Mouse (Mus musculus) hindbrain, embryonic 16.5 days (tissue): Measurements from ENCODE around the gene Trak1. TPM values are rescaled to one million over a fixed set of nuclear protein-coding genes. Genes with fewer than 3 reads are reported as not detected.
A peak's percentile ranks its signal among the peaks of the same experiment; 100 is the strongest.

Experiments used
- ATAC-seq: fragments of 200-750 bp; cut with Nextera tagmentation; 2 replicates; pipeline ENCODE4 v1.8.0; 2017; ENCODE audit warnings: moderate TSS enrichment, moderate library complexity
- H3K27ac ChIP-seq: fragments of 300-500 bp; sonication (generic); 2 replicates; pipeline ENCODE4 v1.5.1; 2014; ENCODE audit warnings: low read depth, mild to moderate bottlenecking, control low read depth, low read length, moderate library complexity
- H3K27me3 ChIP-seq: fragments of 300-500 bp; sonication (generic); replicated peaks from 2 replicates; pipeline ENCODE4 v1.6.1; 2014; ENCODE audit warnings: low read length; ENCODE audit not compliant: control insufficient read depth, insufficient read depth
- H3K36me3 ChIP-seq: fragments of 300-500 bp; sonication (generic); 2 replicates; pipeline ENCODE4 v1.6.1; 2014; ENCODE audit warnings: mild to moderate bottlenecking, low read length, moderate library complexity, mixed read lengths; ENCODE audit not compliant: control insufficient read depth, insufficient read depth
- H3K4me1 ChIP-seq: fragments of 300-500 bp; sonication (generic); 2 replicates; pipeline ENCODE4 v1.6.1; 2014; ENCODE audit warnings: low read depth, low read length; ENCODE audit not compliant: control insufficient read depth, insufficient read depth
- H3K4me2 ChIP-seq: fragments of 300-500 bp; sonication (generic); 2 replicates; pipeline ENCODE4 v1.6.1; 2014; ENCODE audit warnings: mild to moderate bottlenecking, low read length, control low read depth, moderate library complexity
- H3K4me3 ChIP-seq: fragments of 300-500 bp; sonication (generic); 2 replicates; pipeline ENCODE4 v1.5.1; 2014; ENCODE audit warnings: mild to moderate bottlenecking, low read length, control low read depth, moderate library complexity
- H3K9ac ChIP-seq: fragments of 300-500 bp; sonication (generic); 2 replicates; pipeline ENCODE4 v1.6.1; 2014; ENCODE audit warnings: low read depth, mild to moderate bottlenecking, control low read depth, low read length, moderate library complexity
- H3K9me3 ChIP-seq: fragments of 300-500 bp; sonication (generic); 2 replicates; pipeline ENCODE4 v1.6.1; 2014; ENCODE audit warnings: mild to moderate bottlenecking, low read length, moderate library complexity; ENCODE audit not compliant: control insufficient read depth
- WGBS: fragments of 180-500 bp; shearing (Covaris S2); extraction: QIAGEN DNeasy Blood & Tissue Kit; methylation state at CpG from one replicate; pipeline ENCODE4 v1.1.7; 2014; 5-methylcytosine and 5-hydroxymethylcytosine counted together
- polyA plus RNA-seq: library from polyadenylated mRNA; unstranded; fragments of >200 nt; fragmentation: Nextera tagmentation; extraction: Ambion mirVana; gene quantifications from 2 replicates; pipeline ENCODE4 v1.2.1, GENCODE M21; 2015

Gene Trak1
- polyA plus RNA-seq, 1 experiment from 2014 or later, result 57.8 TPM

- H3K27ac ChIP-seq, result no peak overlapping the region
- H3K4me3 ChIP-seq, result no peak overlapping the region
- no peaks in the 10 kb centered on the region for H3K9me3 ChIP-seq
- H3K4me1 ChIP-seq, result peaks cover 28% of the 10 kb centered on the region
- H3K9ac ChIP-seq, result 0 out of 2 replicates have a peak overlapping the region, but pooled peaks have one; percentile 2
- H3K36me3 ChIP-seq, result no peaks in the 10 kb centered on the region
- WGBS, result 80% methylated on average over 5 of the region's 5 CpGs
- no peak; the same call in 1 of the 2 replicates for ATAC-seq
- H3K27me3 ChIP-seq, result no peaks in the 10 kb centered on the region
- H3K4me2 ChIP-seq, result no peak overlapping the region
Observed at GRCm38 (mm10) chr9:121374864-121375255, 77.6 kb downstream of the Trak1 start.

- no peaks in the 10 kb centered on the region for H3K27me3 ChIP-seq
- H3K4me2 ChIP-seq, result no peak overlapping the region
- no peak for ATAC-seq
- H3K4me1 ChIP-seq, result peaks cover 25% of the 10 kb centered on the region
- H3K9ac ChIP-seq, result no peak overlapping the region
- H3K9me3 ChIP-seq, result no peaks in the 10 kb centered on the region
- 83% methylated on average over 5 of the region's 5 CpGs for WGBS
- no peaks in the 10 kb centered on the region for H3K36me3 ChIP-seq
- H3K4me3 ChIP-seq, result no peak overlapping the region
- H3K27ac ChIP-seq, result no peak overlapping the region
Observed at GRCm38 (mm10) chr9:121376094-121376493, 78.8 kb downstream of the Trak1 start.

- Histone ChIP-seq H3K27ac (no peak overlapping the region), H3K9ac (no peak overlapping the region), H3K4me1 (peaks cover 8% of the 10 kb centered on the region; the same call in 1 of the 2 replicates), H3K4me3 (no peak overlapping the region), H3K36me3 (no peaks in the 10 kb centered on the region), H3K27me3 (no peaks in the 10 kb centered on the region), H3K4me2 (no peak overlapping the region), H3K9me3 (no peaks in the 10 kb centered on the region)
- 83% methylated on average over 10 of the region's 11 CpGs for WGBS
- ATAC-seq, result no peak
Observed at GRCm38 (mm10) chr9:121380310-121380920, 83.1 kb downstream of the Trak1 start.

GRCm38 (mm10) chr9:121381678-121382297 lies 84.5 kb downstream of the Trak1 start:
- H3K36me3 ChIP-seq, result no peaks in the 10 kb centered on the region
- no peak overlapping the region for H3K4me2 ChIP-seq
- H3K9me3 ChIP-seq, result no peaks in the 10 kb centered on the region
- WGBS, result 63% methylated on average over 17 of the region's 17 CpGs
- no peak overlapping the region for H3K4me3 ChIP-seq
- ATAC-seq, result no peak
- peaks cover 8% of the 10 kb centered on the region; the same call in 1 of the 2 replicates for H3K4me1 ChIP-seq
- no peak overlapping the region for H3K9ac ChIP-seq
- no peak overlapping the region for H3K27ac ChIP-seq
- H3K27me3 ChIP-seq, result no peaks in the 10 kb centered on the region

- H3K4me1 ChIP-seq, result peaks cover 8% of the 10 kb centered on the region; the same call in 1 of the 2 replicates
- no peak overlapping the region; the same call in 1 of the 2 replicates for H3K27ac ChIP-seq
- WGBS, result 77% methylated on average over 14 of the region's 14 CpGs
- no peaks in the 10 kb centered on the region for H3K9me3 ChIP-seq
- H3K4me2 ChIP-seq, result no peak overlapping the region
- no peaks in the 10 kb centered on the region for H3K36me3 ChIP-seq
- no peak overlapping the region for H3K9ac ChIP-seq
- H3K4me3 ChIP-seq, result no peak overlapping the region
- H3K27me3 ChIP-seq, result no peaks in the 10 kb centered on the region
- ATAC-seq, result no peak
Observed at GRCm38 (mm10) chr9:121382568-121382967, 85.3 kb downstream of the Trak1 start.

- no peaks in the 10 kb centered on the region for H3K27me3 ChIP-seq
- 77% methylated on average over 9 of the region's 9 CpGs for WGBS
- H3K36me3 ChIP-seq, result no peaks in the 10 kb centered on the region
- peak overlapping the region; percentile 52; the same call in 1 of the 2 replicates for H3K27ac ChIP-seq
- no peak overlapping the region for H3K9ac ChIP-seq
- ATAC-seq, result peak; percentile 55
- H3K9me3 ChIP-seq, result no peaks in the 10 kb centered on the region
- peaks cover 14% of the 10 kb centered on the region for H3K4me1 ChIP-seq
- no peak overlapping the region for H3K4me3 ChIP-seq
- no peak overlapping the region for H3K4me2 ChIP-seq
Observed at GRCm38 (mm10) chr9:121383180-121383586, 85.9 kb downstream of the Trak1 start.

- WGBS, result 86% methylated on average over 7 of the region's 7 CpGs
- no peak for ATAC-seq
Observed at GRCm38 (mm10) chr9:121384620-121385019, 87.3 kb downstream of the Trak1 start.

GRCm38 (mm10) chr9:121385091-121385748 lies 87.9 kb downstream of the Trak1 start:
- H3K4me2 ChIP-seq, result no peak overlapping the region
- H3K27me3 ChIP-seq, result no peaks in the 10 kb centered on the region
- H3K36me3 ChIP-seq, result no peaks in the 10 kb centered on the region
- no peak for ATAC-seq
- 31% methylated on average over 16 of the region's 16 CpGs for WGBS
- H3K9ac ChIP-seq, result peak overlapping the region; percentile 2; the same call in 1 of the 2 replicates
- no peaks in the 10 kb centered on the region for H3K9me3 ChIP-seq
- H3K4me3 ChIP-seq, result no peak overlapping the region
- H3K27ac ChIP-seq, result no peak overlapping the region
- peaks cover 18% of the 10 kb centered on the region for H3K4me1 ChIP-seq

More at GRCm38 (mm10) chr9:121384620-121385019, 87.3 kb downstream of the Trak1 start:
- Histone ChIP-seq H3K36me3 (no peaks in the 10 kb centered on the region), H3K27ac (no peak overlapping the region), H3K4me1 (peaks cover 18% of the 10 kb centered on the region), H3K27me3 (no peaks in the 10 kb centered on the region), H3K9me3 (no peaks in the 10 kb centered on the region), H3K4me2 (no peak overlapping the region), H3K4me3 (no peak overlapping the region), H3K9ac (no peak overlapping the region)

GRCm38 (mm10) chr9:121385749-121386350 lies 88.5 kb downstream of the Trak1 start:
- Histone ChIP-seq H3K4me1 (peaks cover 18% of the 10 kb centered on the region), H3K9me3 (no peaks in the 10 kb centered on the region), H3K4me3 (no peak overlapping the region), H3K27ac (no peak overlapping the region), H3K36me3 (no peaks in the 10 kb centered on the region), H3K9ac (0 out of 2 replicates have a peak overlapping the region, but pooled peaks have one; percentile 2), H3K4me2 (no peak overlapping the region), H3K27me3 (no peaks in the 10 kb centered on the region)
- WGBS, result 74% methylated on average over 12 of the region's 12 CpGs
- no peak for ATAC-seq
